ENCODE assay signal across 14 mouse cellular contexts in the genomic region with DNA sequence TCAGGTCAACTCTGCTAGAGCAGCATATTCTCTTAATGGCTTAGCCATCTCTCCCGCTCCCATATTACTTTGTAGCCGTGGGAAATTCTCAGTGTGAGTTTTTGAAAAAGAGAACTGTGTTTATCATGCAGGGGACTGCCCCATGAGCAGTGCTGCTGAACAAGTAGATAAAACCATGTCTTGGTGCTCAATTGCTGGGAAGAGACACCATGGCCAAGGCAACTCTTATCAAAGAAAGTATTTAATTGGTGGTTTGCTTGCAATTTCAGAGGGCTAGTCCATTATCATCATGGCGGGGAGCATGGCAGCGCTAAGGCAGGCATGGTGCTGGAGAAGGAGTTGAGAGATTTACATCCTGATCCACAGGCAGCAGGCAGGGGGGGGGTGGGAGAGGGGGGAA.
"Had no signal": no experiment of that assay in that cellular context is flagged by ENCODE, and none has a peak within 500 bp of the region (broad histone marks: within the 10 kb centered on the region; RNA-seq: fewer than 3 reads in every experiment).

No protein-coding gene starts in this region.

- ATAC-seq: midbrain, embryonic 15.5 days had no signal

- H3K36me3 ChIP-seq: midbrain, embryonic 12.5 days; midbrain, embryonic 15.5 days; neural tube, embryonic 12.5 days had no signal

- H3K9me3 ChIP-seq: megakaryocyte, embryonic 14.5 days; midbrain, embryonic 10.5 days; midbrain, embryonic 12.5 days; midbrain, embryonic 15.5 days; neural tube, embryonic 12.5 days had no signal

- H3K4me3 ChIP-seq: megakaryocyte, embryonic 14.5 days; midbrain, embryonic 10.5 days; midbrain, embryonic 12.5 days; midbrain, embryonic 15.5 days; neural tube, embryonic 12.5 days had no signal

- H3K9ac ChIP-seq: liver, embryonic 14.5 days; lung, embryonic 14.5 days; midbrain, embryonic 12.5 days; midbrain, embryonic 15.5 days; neural tube, embryonic 12.5 days had no signal

- H3K27me3 ChIP-seq: megakaryocyte, embryonic 14.5 days; midbrain, embryonic 12.5 days; midbrain, embryonic 15.5 days; neural tube, embryonic 12.5 days had no signal

- DNase-seq: lung, adult 18-20 months; lung, embryonic 14.5 days; lung, postnatal 10 days; lung, postnatal 4 days; right cerebral cortex, postnatal 14 days; thymus, adult 2 months; thymus, postnatal 25 days; thymus, postnatal 4 days had no signal

- H3K4me2 ChIP-seq: lung, embryonic 14.5 days; midbrain, embryonic 12.5 days; midbrain, embryonic 15.5 days; neural tube, embryonic 12.5 days had no signal

- H3K27ac ChIP-seq: liver, embryonic 14.5 days; midbrain, embryonic 10.5 days; midbrain, embryonic 12.5 days; midbrain, embryonic 15.5 days; neural tube, embryonic 12.5 days had no signal
